23 mouse cellular contexts compared by ENCODE assay signal in genomic region chr1:74582621-74583020, GRCm38 (mm10). TPM values are rescaled to one million over a fixed set of nuclear protein-coding genes. Genes with fewer than 3 reads are reported as not detected.
DNase-seq lines count a peak whose midpoint lies in the region; ATAC-seq lines count a peak whose summit lies in the region.
"Had no signal": no experiment of that assay in that cellular context is flagged by ENCODE, and none has a peak within 500 bp of the region (broad histone marks: within the 10 kb centered on the region; RNA-seq: fewer than 3 reads in every experiment).

No protein-coding gene starts in this region.

- H3K4me2 ChIP-seq in midbrain, embryonic 11.5 days = no peak overlapping the region
- no peak overlapping the region for H3K4me2 ChIP-seq in midbrain, embryonic 16.5 days (ENCODE audit: low read length)
- H3K4me2 ChIP-seq in forebrain, embryonic 12.5 days = no peak overlapping the region
- H3K4me2 ChIP-seq: embryonic facial prominence, embryonic 12.5 days had no signal

- no peaks in the 10 kb centered on the region for H3K9me3 ChIP-seq in midbrain, embryonic 11.5 days (ENCODE audit: control insufficient read depth, low read length)
- H3K9me3 ChIP-seq in midbrain, embryonic 16.5 days (replicated peaks; ENCODE audit: control insufficient read depth, low read length, poor library complexity, severe bottlenecking) = no peaks in the 10 kb centered on the region
- no peaks in the 10 kb centered on the region for H3K9me3 ChIP-seq in forebrain, embryonic 12.5 days
- H3K9me3 ChIP-seq: embryonic facial prominence, embryonic 10.5 days; embryonic facial prominence, embryonic 12.5 days; G1E had no signal

- ATAC-seq in midbrain, embryonic 11.5 days (ENCODE audit: low FRiP score) = no peak
- no peak for ATAC-seq in midbrain, embryonic 16.5 days
- no peak for ATAC-seq in forebrain, embryonic 12.5 days (ENCODE audit: low FRiP score)
- ATAC-seq: activated CD4-positive, CD25-positive, alpha-beta regulatory T cell, adult 4 months; CD4-positive, CD25-positive, alpha-beta regulatory T cell, adult 4 months; forebrain, embryonic 14.5 days; forebrain, postnatal 0 days; Patski had no signal

- no peaks in the 10 kb centered on the region for H3K27me3 ChIP-seq in midbrain, embryonic 11.5 days (ENCODE audit: control insufficient read depth, insufficient read depth, low read length)
- H3K27me3 ChIP-seq in midbrain, embryonic 16.5 days (ENCODE audit: control insufficient read depth, insufficient read depth, low read depth, low read length) = no peaks in the 10 kb centered on the region
- H3K27me3 ChIP-seq in forebrain, embryonic 12.5 days = no peaks in the 10 kb centered on the region
- H3K27me3 ChIP-seq: CH12.LX; embryonic facial prominence, embryonic 12.5 days; Patski had no signal

- 73% methylated on average over 3 of the region's 3 CpGs for WGBS in midbrain, embryonic 11.5 days
- WGBS in midbrain, embryonic 16.5 days = 77% methylated on average over 3 of the region's 3 CpGs
- WGBS in forebrain, embryonic 12.5 days = 71% methylated on average over 3 of the region's 3 CpGs

- DNase-seq in midbrain, embryonic 11.5 days (ENCODE audit: low spot score, missing footprints) = peak; percentile 6
- DNase-seq in R1 (ENCODE audit: low read depth, low spot score) = peak; percentile 83
- DNase-seq in left cerebral cortex, postnatal 10 days (ENCODE audit: extremely low spot score in 1 of 2, low spot score in 2 of 2) = no peak
- DNase-seq: adrenal gland, adult 8-10 months; adrenal gland, postnatal 14 days; adrenal gland, postnatal 36 days; B cell, adult 2 months; cerebellum, adult 11-12 months; cerebellum, adult 2 months; cerebellum, adult 9-10 months; cerebellum, postnatal 10 days; cerebellum, postnatal 25 days; forebrain, postnatal 0 days had no signal

- H3K9ac ChIP-seq in midbrain, embryonic 11.5 days (ENCODE audit: low read length) = no peak overlapping the region
- H3K9ac ChIP-seq in midbrain, embryonic 16.5 days (ENCODE audit: low read depth, low read length) = no peak overlapping the region
- H3K9ac ChIP-seq in forebrain, embryonic 12.5 days = no peak overlapping the region
- H3K9ac ChIP-seq: embryonic facial prominence, embryonic 12.5 days; forebrain, postnatal 0 days had no signal

- intact Hi-C loops in left cerebral cortex, postnatal 10 days (cut with DNase I) = no loop called here

- H3K4me1 ChIP-seq in midbrain, embryonic 11.5 days (ENCODE audit: control insufficient read depth, insufficient read depth, low read length) = peaks cover 11% of the 10 kb centered on the region
- H3K4me1 ChIP-seq in midbrain, embryonic 16.5 days (ENCODE audit: control insufficient read depth, insufficient read depth, low read length) = peaks cover 23% of the 10 kb centered on the region
- peaks cover 17% of the 10 kb centered on the region for H3K4me1 ChIP-seq in forebrain, embryonic 12.5 days

- H3K36me3 ChIP-seq in midbrain, embryonic 11.5 days (ENCODE audit: control insufficient read depth, insufficient read depth, low read length) = peaks cover 9% of the 10 kb centered on the region; the same call in 1 of the 2 replicates
- peaks cover 16% of the 10 kb centered on the region for H3K36me3 ChIP-seq in midbrain, embryonic 16.5 days (ENCODE audit: control insufficient read depth, insufficient read depth, low read length)
- H3K36me3 ChIP-seq in forebrain, embryonic 12.5 days (replicated peaks) = peaks cover 33% of the 10 kb centered on the region

- H3K4me3 ChIP-seq in midbrain, embryonic 11.5 days (ENCODE audit: low read depth, low read length) = no peak overlapping the region
- no peak overlapping the region for H3K4me3 ChIP-seq in midbrain, embryonic 16.5 days (ENCODE audit: low read depth, low read length)
- no peak overlapping the region for H3K4me3 ChIP-seq in forebrain, embryonic 12.5 days (replicated peaks)
- H3K4me3 ChIP-seq: embryonic facial prominence, embryonic 10.5 days; embryonic facial prominence, embryonic 12.5 days had no signal

- no peak overlapping the region for H3K27ac ChIP-seq in midbrain, embryonic 11.5 days (ENCODE audit: low read depth, low read length)
- H3K27ac ChIP-seq in midbrain, embryonic 16.5 days (ENCODE audit: low read length) = no peak overlapping the region
- no peak overlapping the region for H3K27ac ChIP-seq in forebrain, embryonic 12.5 days
- H3K27ac ChIP-seq: embryonic facial prominence, embryonic 10.5 days; embryonic facial prominence, embryonic 12.5 days had no signal

RNA-seq across cellular contexts. Expression of gene Zfp142, which starts 5.4 kb away (rescaled TPM):
- 6.9 and 8.3 TPM in 2 replicates for polyA plus RNA-seq in midbrain, embryonic 11.5 days (2014; fragmentation: Nextera tagmentation; extraction: Ambion mirVana)
- polyA plus RNA-seq in midbrain, embryonic 16.5 days (2015; fragmentation: Nextera tagmentation; extraction: Ambion mirVana) = 7.6 and 8.8 TPM in 2 replicates
- total RNA-seq in left cerebral cortex, postnatal 10 days (2021) = 10 to 100 TPM; 24.1 to 25.3 TPM
- 10.6 and 10.8 TPM in 2 replicates for polyA plus RNA-seq in forebrain, embryonic 12.5 days (2016; fragmentation: Nextera tagmentation; extraction: Ambion mirVana)

RNA-seq across cellular contexts. Expression of gene Bcs1l, which starts 5.5 kb away (rescaled TPM):
- polyA plus RNA-seq in midbrain, embryonic 11.5 days (2014; fragmentation: Nextera tagmentation; extraction: Ambion mirVana) = 16.9 and 22.0 TPM in 2 replicates
- 23.1 and 23.2 TPM in 2 replicates for polyA plus RNA-seq in midbrain, embryonic 16.5 days (2015; fragmentation: Nextera tagmentation; extraction: Ambion mirVana)
- total RNA-seq in left cerebral cortex, postnatal 10 days (2021) = 10 to 100 TPM; 21.2 to 23.1 TPM
- 18.3 and 18.5 TPM in 2 replicates for polyA plus RNA-seq in forebrain, embryonic 12.5 days (2016; fragmentation: Nextera tagmentation; extraction: Ambion mirVana)

RNA-seq across cellular contexts. Expression of gene Rnf25, which starts 18.6 kb away (rescaled TPM):
- polyA plus RNA-seq in midbrain, embryonic 11.5 days (2014; fragmentation: Nextera tagmentation; extraction: Ambion mirVana) = 9.0 and 11.4 TPM in 2 replicates
- polyA plus RNA-seq in midbrain, embryonic 16.5 days (2015; fragmentation: Nextera tagmentation; extraction: Ambion mirVana) = 45.1 and 48.5 TPM in 2 replicates
- total RNA-seq in left cerebral cortex, postnatal 10 days (2021) = 10 to 100 TPM; 55.7 to 59.1 TPM
- 30.7 and 33.0 TPM in 2 replicates for polyA plus RNA-seq in forebrain, embryonic 12.5 days (2016; fragmentation: Nextera tagmentation; extraction: Ambion mirVana)

RNA-seq across cellular contexts. Expression of gene Stk36, which starts 18.6 kb away (rescaled TPM):
- 16.1 and 18.5 TPM in 2 replicates for polyA plus RNA-seq in midbrain, embryonic 11.5 days (2014; fragmentation: Nextera tagmentation; extraction: Ambion mirVana)
- polyA plus RNA-seq in midbrain, embryonic 16.5 days (2015; fragmentation: Nextera tagmentation; extraction: Ambion mirVana) = 19.1 and 25.3 TPM in 2 replicates
- 1 to 10 TPM; 7.5 to 8.8 TPM for total RNA-seq in left cerebral cortex, postnatal 10 days (2021)
- 26.7 and 27.7 TPM in 2 replicates for polyA plus RNA-seq in forebrain, embryonic 12.5 days (2016; fragmentation: Nextera tagmentation; extraction: Ambion mirVana)
- polyA plus RNA-seq: CD4-positive, CD25-positive, alpha-beta regulatory T cell, adult 4 months had no signal

RNA-seq across cellular contexts. Expression of gene Usp37, which starts 38.5 kb away (rescaled TPM):
- polyA plus RNA-seq in midbrain, embryonic 11.5 days (2014; fragmentation: Nextera tagmentation; extraction: Ambion mirVana) = 46.9 and 52.3 TPM in 2 replicates
- 27.3 and 28.1 TPM in 2 replicates for polyA plus RNA-seq in midbrain, embryonic 16.5 days (2015; fragmentation: Nextera tagmentation; extraction: Ambion mirVana)
- 10 to 100 TPM; 24.6 to 25.4 TPM for total RNA-seq in left cerebral cortex, postnatal 10 days (2021)
- polyA plus RNA-seq in forebrain, embryonic 12.5 days (2016; fragmentation: Nextera tagmentation; extraction: Ambion mirVana) = 44.2 and 48.1 TPM in 2 replicates

Comparison
In these comparisons a context has a peak if more than half of its experiments do, and no peak if none do; other contexts are left out.
1. DNase-seq: peak in midbrain, embryonic 11.5 days (single experiment) and R1 (single experiment); none in left cerebral cortex, postnatal 10 days (0 of 2).